Mouse (Mus musculus) E14TG2a.4 (cell line): ENCODE data around the gene Tmem234.
A peak's percentile ranks its signal among the peaks of the same experiment; 100 is the strongest.
"Not testable (repeated sequence)": the region's sequence is repeated elsewhere in the genome, so short reads cannot be mapped to it uniquely, and the experiment has no call there.

Source experiments
- H3K27me3 ChIP-seq: 2 replicates; pipeline ENCODE4 v1.6.1; 2014; ENCODE audit warnings: low read length, control low read depth; ENCODE audit not compliant: insufficient read depth
- H3K36me3 ChIP-seq: 2 replicates; pipeline ENCODE4 v1.6.1; 2014; ENCODE audit warnings: low read length, control low read depth; ENCODE audit not compliant: insufficient read depth
- H3K4me1 ChIP-seq: replicated peaks from 2 replicates; pipeline ENCODE4 v1.6.1; 2014; ENCODE audit warnings: low read depth, low read length, control low read depth
- H3K4me3 ChIP-seq: replicated peaks from 2 replicates; pipeline ENCODE4 v1.5.1; 2014; ENCODE audit warnings: mild to moderate bottlenecking, low read length
- H3K9me3 ChIP-seq: 2 replicates; pipeline ENCODE4 v1.6.1; 2014; ENCODE audit warnings: low read length, control low read depth
- CTCF ChIP-seq: conservative IDR thresholded peaks from 2 replicates; pipeline ENCODE4 v1.5.1; 2014; ENCODE audit warnings: low read length
- NANOG ChIP-seq: IDR thresholded peaks from 2 replicates; pipeline ENCODE4 v1.6.1; 2014; ENCODE audit warnings: borderline replicate concordance, low read length, mixed read lengths
- POU5F1 ChIP-seq: IDR thresholded peaks from 2 replicates; pipeline ENCODE4 v1.6.1; 2014; ENCODE audit warnings: low read length, borderline replicate concordance

The Tmem234 gene

DNA sequence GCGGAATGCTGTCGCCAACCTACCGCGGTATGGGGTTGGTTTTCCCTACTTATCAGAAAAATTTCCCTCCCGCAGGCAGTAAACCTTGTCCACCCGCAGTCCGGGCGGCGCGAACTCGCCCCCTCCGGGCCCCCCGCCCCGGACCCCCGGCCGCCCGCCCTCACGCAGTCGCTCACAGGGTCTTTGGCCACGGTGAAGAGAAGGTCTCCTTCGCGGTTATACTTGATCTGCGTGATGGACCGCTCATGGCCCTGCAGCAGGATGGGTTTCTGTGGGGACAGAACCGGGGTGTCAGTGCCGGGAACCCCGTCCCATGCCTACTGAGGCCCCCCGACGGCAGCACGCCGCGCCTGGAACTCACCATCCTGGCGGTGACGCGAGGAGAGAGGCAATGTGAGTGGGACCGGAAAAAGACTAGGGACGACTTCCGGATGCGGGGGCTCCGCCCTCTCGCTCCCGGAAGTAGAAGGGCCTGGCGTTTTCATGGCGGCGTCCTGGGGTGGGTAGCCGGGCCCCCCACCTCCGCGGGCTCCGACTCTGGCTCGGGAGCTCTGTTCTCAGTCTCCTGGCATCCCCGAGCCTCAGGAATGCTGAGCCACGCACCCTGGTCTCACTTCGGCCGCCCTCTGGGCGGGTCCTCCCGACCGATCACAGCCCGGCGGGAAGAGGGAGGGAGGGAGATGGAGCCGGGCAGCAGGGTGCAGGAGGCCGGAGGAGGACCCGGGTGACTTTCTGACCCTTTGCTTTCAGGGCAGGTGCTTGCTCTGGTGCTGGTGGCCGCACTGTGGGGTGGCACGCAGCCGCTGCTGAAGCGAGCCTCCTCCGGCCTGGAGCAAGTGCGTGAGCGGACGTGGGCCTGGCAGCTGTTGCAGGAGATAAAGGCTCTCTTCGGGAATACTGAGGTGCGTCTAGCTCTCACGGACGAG, at the start of gene Tmem234, which contains the start of gene Eif3i:
Tmem234 (plus strand) TSS at position 436 of the 926 bp plus-strand sequence.
Eif3i (minus strand) TSS at position 416 of the 926 bp plus-strand sequence.
- no peak for TF ChIP-seq POU5F1
- TF ChIP-seq NANOG, result no peak
- TF ChIP-seq CTCF, result no peak
- H3K36me3 ChIP-seq, result peaks cover 76% of the 10 kb centered on the region
- H3K4me3 ChIP-seq, result peak within 1 kb of the TSS; percentile 100
- no peaks in the 10 kb centered on the region for H3K9me3 ChIP-seq
- no peaks in the 10 kb centered on the region for H3K27me3 ChIP-seq
- H3K4me1 ChIP-seq, result peaks cover 68% of the 10 kb centered on the region

DNA sequence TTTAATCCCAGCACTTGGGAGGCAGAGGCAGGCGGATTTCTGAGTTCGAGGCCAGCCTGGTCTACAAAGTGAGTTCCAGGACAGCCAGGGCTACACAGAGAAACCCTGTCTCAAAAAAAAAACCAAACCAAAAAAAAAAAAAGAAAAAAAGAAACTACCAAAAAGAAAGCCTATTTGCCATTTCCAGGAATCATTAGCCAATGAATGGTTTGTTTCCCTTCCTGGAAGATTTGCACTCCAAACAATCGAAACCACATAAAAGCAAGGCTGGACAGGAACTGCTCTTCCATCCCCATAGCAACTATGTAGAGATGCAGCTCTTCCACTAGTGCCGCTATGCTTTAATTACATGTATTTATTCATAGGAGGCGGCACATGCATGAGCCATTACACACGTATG, 46.0 kb upstream of the Tmem234 start:
- Histone ChIP-seq H3K36me3 (peaks cover 39% of the 10 kb centered on the region), H3K4me1 (peaks cover 59% of the 10 kb centered on the region)
- H3K27me3 ChIP-seq, H3K9me3 ChIP-seq, H3K4me3 ChIP-seq: not testable (repeated sequence)

- peak overlapping the region; percentile 88 for H3K4me3 ChIP-seq
- no peaks in the 10 kb centered on the region for H3K9me3 ChIP-seq
- peaks cover 30% of the 10 kb centered on the region for H3K36me3 ChIP-seq
- peaks cover 4% of the 10 kb centered on the region; the same call in 1 of the 2 replicates for H3K27me3 ChIP-seq
- H3K4me1 ChIP-seq, result peaks cover 50% of the 10 kb centered on the region
- TF ChIP-seq CTCF, result peak; percentile 96
- TF ChIP-seq POU5F1, result no peak
- TF ChIP-seq NANOG, result no peak
Observed at GRCm38 (mm10) chr4:129555421-129555861, 45.0 kb upstream of the Tmem234 start.

DNA sequence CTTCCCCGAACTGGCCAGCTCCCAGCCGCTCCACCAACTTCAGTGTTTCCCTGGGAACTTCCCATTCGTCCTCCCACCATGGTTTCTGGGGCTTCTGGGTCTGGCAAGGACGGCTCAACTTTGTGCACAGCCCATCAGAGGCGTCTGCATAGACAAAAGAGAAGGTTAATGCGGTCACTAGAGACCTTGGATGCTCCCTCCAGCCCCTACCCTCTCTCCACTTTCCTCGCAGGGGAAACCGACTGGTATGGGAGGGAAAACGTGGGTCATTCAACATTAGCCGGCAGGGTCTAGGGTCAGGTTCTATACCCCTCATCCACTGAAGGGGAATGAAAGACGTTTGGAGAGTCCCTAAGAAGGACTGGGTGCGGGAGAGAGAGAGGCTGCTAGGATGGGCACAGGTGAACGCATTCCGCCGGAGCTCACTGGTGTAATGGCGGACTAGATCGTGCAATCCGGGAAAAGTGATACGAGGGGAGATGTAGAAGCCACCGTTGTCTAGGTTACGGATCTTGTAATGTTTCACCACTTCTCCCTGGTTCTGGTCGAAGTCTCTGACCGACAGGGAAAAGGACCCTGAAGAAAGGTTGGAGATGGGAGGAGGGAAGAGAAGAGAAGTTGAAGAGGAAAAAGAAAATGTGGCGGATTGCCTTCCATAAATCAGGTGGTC, 44.5 kb upstream of the Tmem234 start:
- TF ChIP-seq POU5F1 (no peak), NANOG (no peak), CTCF (no peak)
- no peaks in the 10 kb centered on the region for H3K9me3 ChIP-seq

DNA sequence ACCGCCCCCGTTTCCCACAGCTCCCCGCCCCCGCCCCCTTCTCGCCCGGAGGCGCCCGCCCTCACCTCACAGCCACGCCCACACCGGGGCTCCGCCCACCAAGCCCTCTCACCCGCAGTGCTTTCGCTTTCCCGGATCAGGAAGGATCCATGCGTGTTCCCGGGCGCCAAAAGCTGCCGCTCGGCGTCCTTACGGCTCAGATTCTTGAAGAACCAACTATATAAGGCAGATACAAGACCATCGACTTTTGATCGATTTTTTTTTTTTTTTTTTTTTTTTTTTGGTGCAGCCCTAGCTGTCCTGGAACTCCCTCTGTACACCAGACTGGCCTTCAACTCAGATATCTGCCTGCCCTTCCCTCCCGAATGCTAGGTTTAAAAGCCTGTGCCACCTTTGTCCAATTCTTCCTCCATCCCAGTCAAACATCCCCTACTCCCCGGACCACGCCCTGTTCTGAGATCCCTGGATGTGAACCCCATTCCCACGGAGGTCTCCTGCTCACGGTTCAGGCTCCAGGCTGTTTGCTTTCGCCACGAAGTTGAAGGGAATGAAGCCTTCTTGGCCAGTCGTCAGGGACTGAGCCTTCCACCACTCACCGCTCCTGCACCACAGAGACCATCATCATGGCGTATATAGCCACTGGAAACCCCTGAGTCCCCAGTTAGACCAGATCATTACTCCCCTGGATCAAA, 43.8 kb upstream of the Tmem234 start:
- Histone ChIP-seq H3K9me3 (no peaks in the 10 kb centered on the region), H3K27me3 (peaks cover 4% of the 10 kb centered on the region; the same call in 1 of the 2 replicates), H3K4me1 (peaks cover 44% of the 10 kb centered on the region), H3K4me3 (peak overlapping the region; percentile 88), H3K36me3 (peaks cover 19% of the 10 kb centered on the region)
- TF ChIP-seq CTCF (no peak), NANOG (no peak)

More for the DNA sequence above, 44.5 kb upstream of the Tmem234 start:
- Histone ChIP-seq H3K4me3 (peak overlapping the region; percentile 88), H3K27me3 (peaks cover 4% of the 10 kb centered on the region; the same call in 1 of the 2 replicates), H3K4me1 (peaks cover 48% of the 10 kb centered on the region), H3K36me3 (peaks cover 26% of the 10 kb centered on the region)

GRCm38 (mm10) chr4:129557256-129557808, 43.1 kb upstream of the Tmem234 start:
- TF ChIP-seq NANOG (no peak), POU5F1 (no peak), CTCF (no peak)
- H3K36me3 ChIP-seq, result peaks cover 14% of the 10 kb centered on the region

GRCm38 (mm10) chr4:129558321-129558955, 42.0 kb upstream of the Tmem234 start:
- peaks cover 42% of the 10 kb centered on the region for H3K4me1 ChIP-seq
- H3K9me3 ChIP-seq, result no peaks in the 10 kb centered on the region
- H3K27me3 ChIP-seq, result peaks cover 4% of the 10 kb centered on the region; the same call in 1 of the 2 replicates
- H3K4me3 ChIP-seq, result peak overlapping the region; percentile 29; the same call in 1 of the 2 replicates
- peaks cover 3% of the 10 kb centered on the region for H3K36me3 ChIP-seq
- TF ChIP-seq NANOG (no peak), POU5F1 (no peak), CTCF (no peak)

More at GRCm38 (mm10) chr4:129557256-129557808, 43.1 kb upstream of the Tmem234 start:
- peaks cover 4% of the 10 kb centered on the region; the same call in 1 of the 2 replicates for H3K27me3 ChIP-seq
- H3K9me3 ChIP-seq, result no peaks in the 10 kb centered on the region
- peaks cover 42% of the 10 kb centered on the region for H3K4me1 ChIP-seq
- peak overlapping the region; percentile 88 for H3K4me3 ChIP-seq
